Mouse (Mus musculus): ENCODE data around the gene Zp1. TPM values are rescaled to one million over a fixed set of nuclear protein-coding genes. Genes with fewer than 3 reads are reported as not detected.

Gene Zp1
- polyA plus RNA-seq, 1 experiment from 2014 or later: 0.44 TPM

GRCm38 (mm10) chr19:10896849-10897248, 23.6 kb downstream of the Zp1 start:
- Histone ChIP-seq H3K9ac (replicated peaks) (peak overlapping the region; percentile 90), H3K27me3 (replicated peaks) (no peaks in the 10 kb centered on the region), H3K36me3 (peaks cover 44% of the 10 kb centered on the region), H3K4me3 (replicated peaks) (peak overlapping the region; percentile 85), H3K9me3 (replicated peaks) (no peaks in the 10 kb centered on the region), H3K4me1 (peaks cover 24% of the 10 kb centered on the region), H3K4me2 (peak overlapping the region; percentile 85), H3K27ac (replicated peaks) (no peak overlapping the region)
- no peak for ATAC-seq (ENCODE audit: low FRiP score)
- 85% methylated on average over 7 of the region's 7 CpGs for WGBS

GRCm38 (mm10) chr19:10895708-10896107, 24.7 kb downstream of the Zp1 start:
- Histone ChIP-seq H3K27ac (replicated peaks) (peak overlapping the region; percentile 90), H3K27me3 (replicated peaks) (no peaks in the 10 kb centered on the region), H3K9me3 (replicated peaks) (no peaks in the 10 kb centered on the region), H3K4me3 (replicated peaks) (peak overlapping the region; percentile 85), H3K4me2 (peak overlapping the region; percentile 85), H3K9ac (replicated peaks) (peak overlapping the region; percentile 90), H3K36me3 (peaks cover 33% of the 10 kb centered on the region), H3K4me1 (peaks cover 24% of the 10 kb centered on the region)
- WGBS: 1% methylated on average over 16 of the region's 16 CpGs
- peak; percentile 4; the same call in 1 of the 2 replicates for ATAC-seq (ENCODE audit: low FRiP score)

- Histone ChIP-seq H3K36me3 (peaks cover 26% of the 10 kb centered on the region), H3K4me2 (peak within 1 kb of the TSS; percentile 85), H3K9me3 (replicated peaks) (no peaks in the 10 kb centered on the region), H3K9ac (replicated peaks) (peak within 1 kb of the TSS; percentile 90), H3K4me1 (peaks cover 24% of the 10 kb centered on the region), H3K27ac (replicated peaks) (peak within 1 kb of the TSS; percentile 90), H3K27me3 (replicated peaks) (no peaks in the 10 kb centered on the region), H3K4me3 (replicated peaks) (peak within 1 kb of the TSS; percentile 85)
- under 1% methylated on average over 43 of the region's 43 CpGs for WGBS
- ATAC-seq (ENCODE audit: low FRiP score): peak; percentile 96
These were observed 25.4 kb downstream of the Zp1 start, which contains the start of gene Prpf19 for GRCm38 (mm10) chr19:10895016-10895528. Gene Prpf19, plus strand, starts transcription at chr19:10895231.

- Histone ChIP-seq H3K36me3 (no peaks in the 10 kb centered on the region), H3K27me3 (replicated peaks) (no peaks in the 10 kb centered on the region), H3K4me3 (replicated peaks) (no peak overlapping the region), H3K9ac (replicated peaks) (no peak overlapping the region), H3K27ac (replicated peaks) (no peak overlapping the region), H3K4me1 (peaks cover 18% of the 10 kb centered on the region), H3K4me2 (no peak overlapping the region), H3K9me3 (replicated peaks) (no peaks in the 10 kb centered on the region)
- WGBS: 94% methylated on average over 3 of the region's 3 CpGs
- ATAC-seq (ENCODE audit: low FRiP score): no peak
These were observed 28.2 kb downstream of the Zp1 start for GRCm38 (mm10) chr19:10892201-10892600.

- peak; percentile 94 for ATAC-seq (ENCODE audit: low FRiP score)
- Histone ChIP-seq H3K27ac (replicated peaks) (peak within 1 kb of the TSS; percentile 95), H3K27me3 (replicated peaks) (no peaks in the 10 kb centered on the region), H3K9me3 (replicated peaks) (no peaks in the 10 kb centered on the region), H3K9ac (replicated peaks) (peak within 1 kb of the TSS; percentile 64), H3K36me3 (no peaks in the 10 kb centered on the region), H3K4me3 (replicated peaks) (peak within 1 kb of the TSS; percentile 73), H3K4me1 (peaks cover 23% of the 10 kb centered on the region), H3K4me2 (peak within 1 kb of the TSS; percentile 94)
- under 1% methylated on average over 49 of the region's 49 CpGs for WGBS
These were observed 38.8 kb downstream of the Zp1 start, which contains the start of gene Tmem109 for GRCm38 (mm10) chr19:10881426-10882154. Gene Tmem109, minus strand, starts transcription at chr19:10882001.

GRCm38 (mm10) chr19:10880975-10881425, 39.4 kb downstream of the Zp1 start:
- H3K9ac ChIP-seq (replicated peaks): peak overlapping the region; percentile 64
- H3K27ac ChIP-seq (replicated peaks): peak overlapping the region; percentile 95
- H3K27me3 ChIP-seq (replicated peaks): no peaks in the 10 kb centered on the region
- no peaks in the 10 kb centered on the region for H3K36me3 ChIP-seq
- no peaks in the 10 kb centered on the region for H3K9me3 ChIP-seq (replicated peaks)
- peaks cover 23% of the 10 kb centered on the region for H3K4me1 ChIP-seq
- peak overlapping the region; percentile 73 for H3K4me3 ChIP-seq (replicated peaks)
- ATAC-seq (ENCODE audit: low FRiP score): peak; percentile 73
- WGBS: under 1% methylated on average over 14 of the region's 14 CpGs
- peak overlapping the region; percentile 94 for H3K4me2 ChIP-seq

GRCm38 (mm10) chr19:10880085-10880974, 40.1 kb downstream of the Zp1 start:
- H3K9me3 ChIP-seq (replicated peaks): no peaks in the 10 kb centered on the region
- no peaks in the 10 kb centered on the region for H3K36me3 ChIP-seq
- WGBS: 40% methylated on average over 6 of the region's 7 CpGs
- peak overlapping the region; percentile 73 for H3K4me3 ChIP-seq (replicated peaks)
- peak overlapping the region; percentile 94 for H3K4me2 ChIP-seq
- H3K27me3 ChIP-seq (replicated peaks): no peaks in the 10 kb centered on the region
- H3K4me1 ChIP-seq: peaks cover 23% of the 10 kb centered on the region
- ATAC-seq (ENCODE audit: low FRiP score): no peak
- peak overlapping the region; percentile 95 for H3K27ac ChIP-seq (replicated peaks)
- H3K9ac ChIP-seq (replicated peaks): peak overlapping the region; percentile 64

GRCm38 (mm10) chr19:10878201-10878837, 42.1 kb downstream of the Zp1 start:
- Histone ChIP-seq H3K36me3 (peaks cover 11% of the 10 kb centered on the region), H3K9me3 (replicated peaks) (no peaks in the 10 kb centered on the region), H3K4me3 (replicated peaks) (no peak overlapping the region), H3K27me3 (replicated peaks) (no peaks in the 10 kb centered on the region), H3K27ac (replicated peaks) (no peak overlapping the region), H3K9ac (replicated peaks) (no peak overlapping the region), H3K4me2 (no peak overlapping the region), H3K4me1 (peaks cover 23% of the 10 kb centered on the region)
- no peak for ATAC-seq (ENCODE audit: low FRiP score)
- WGBS: 94% methylated on average over 7 of the region's 7 CpGs

GRCm38 (mm10) chr19:10871328-10871961, 49.0 kb downstream of the Zp1 start:
- Histone ChIP-seq H3K36me3 (peaks cover 43% of the 10 kb centered on the region), H3K9ac (replicated peaks) (no peak overlapping the region), H3K4me3 (replicated peaks) (no peak overlapping the region), H3K4me1 (peaks cover 33% of the 10 kb centered on the region), H3K4me2 (no peak overlapping the region), H3K27ac (replicated peaks) (no peak overlapping the region), H3K27me3 (replicated peaks) (no peaks in the 10 kb centered on the region), H3K9me3 (replicated peaks) (no peaks in the 10 kb centered on the region)
- 83% methylated on average over 14 of the region's 14 CpGs for WGBS
- no peak for ATAC-seq (ENCODE audit: low FRiP score)

- H3K27ac ChIP-seq (replicated peaks): no peak overlapping the region
- 80% methylated on average over 3 of the region's 3 CpGs for WGBS
- H3K9ac ChIP-seq (replicated peaks): peak overlapping the region; percentile 93; the same call in 1 of the 2 replicates
- H3K36me3 ChIP-seq: peaks cover 48% of the 10 kb centered on the region
- no peaks in the 10 kb centered on the region for H3K27me3 ChIP-seq (replicated peaks)
- peaks cover 36% of the 10 kb centered on the region for H3K4me1 ChIP-seq
- no peaks in the 10 kb centered on the region for H3K9me3 ChIP-seq (replicated peaks)
- no peak overlapping the region for H3K4me3 ChIP-seq (replicated peaks)
- no peak for ATAC-seq (ENCODE audit: low FRiP score)
- no peak overlapping the region for H3K4me2 ChIP-seq
These were observed 49.8 kb downstream of the Zp1 start for GRCm38 (mm10) chr19:10870676-10871075.

Data from neural tube, embryonic 15.5 days (tissue).